35 mouse cellular contexts compared by ENCODE assay signal in genomic region chr8:111417222-111417621, GRCm38 (mm10). TPM values are rescaled to one million over a fixed set of nuclear protein-coding genes. Genes with fewer than 3 reads are reported as not detected.
"Had no signal": no experiment of that assay in that cellular context is flagged by ENCODE, and none has a peak within 500 bp of the region (broad histone marks: within the 10 kb centered on the region; RNA-seq: fewer than 3 reads in every experiment).

No protein-coding gene starts in this region.

- H3K27ac ChIP-seq: heart, embryonic 10.5 days; heart, embryonic 13.5 days; heart, embryonic 15.5 days; hindbrain, embryonic 10.5 days; hindbrain, embryonic 12.5 days; hindbrain, embryonic 13.5 days; hindbrain, embryonic 14.5 days; hindbrain, embryonic 15.5 days; hindbrain, postnatal 0 days; intestine, embryonic 15.5 days; kidney, embryonic 15.5 days; kidney, postnatal 0 days; layer of hippocampus, adult 2 months had no signal

- DNase-seq: heart, postnatal 10 days; heart, postnatal 14 days; heart, postnatal 36 days; heart, postnatal 4 days; kidney, adult 11 months; kidney, adult 18-20 months; kidney, adult 2 months; kidney, adult 8-10 months; kidney, adult 9 months; kidney, postnatal 10 days; kidney, postnatal 14 days; kidney, postnatal 25 days; kidney, postnatal 36 days; kidney, postnatal 4 days; layer of hippocampus, adult 9-11 months; layer of hippocampus, postnatal 36 days had no signal

- H3K4me2 ChIP-seq: heart, embryonic 11.5 days; heart, embryonic 12.5 days; heart, embryonic 13.5 days; heart, embryonic 15.5 days; hindbrain, embryonic 12.5 days; hindbrain, embryonic 13.5 days; hindbrain, embryonic 14.5 days; hindbrain, embryonic 15.5 days; intestine, embryonic 15.5 days; kidney, embryonic 15.5 days had no signal

- H3K9me3 ChIP-seq: heart, embryonic 10.5 days; heart, embryonic 12.5 days; heart, embryonic 13.5 days; heart, embryonic 15.5 days; hindbrain, embryonic 10.5 days; hindbrain, embryonic 12.5 days; hindbrain, embryonic 13.5 days; hindbrain, embryonic 15.5 days; intestine, embryonic 15.5 days; kidney, embryonic 15.5 days had no signal

- H3K36me3 ChIP-seq: heart, embryonic 10.5 days; heart, embryonic 12.5 days; heart, embryonic 13.5 days; heart, embryonic 15.5 days; hindbrain, embryonic 10.5 days; hindbrain, embryonic 12.5 days; hindbrain, embryonic 13.5 days; hindbrain, embryonic 15.5 days; intestine, embryonic 15.5 days; kidney, embryonic 15.5 days had no signal

- H3K27me3 ChIP-seq: hindbrain, embryonic 12.5 days; hindbrain, embryonic 15.5 days; intestine, embryonic 15.5 days; kidney, embryonic 15.5 days had no signal

- H3K4me1 ChIP-seq: heart, embryonic 10.5 days; heart, embryonic 12.5 days; heart, embryonic 13.5 days; heart, embryonic 15.5 days; hindbrain, embryonic 10.5 days; hindbrain, embryonic 12.5 days; hindbrain, embryonic 13.5 days; hindbrain, embryonic 15.5 days; intestine, embryonic 15.5 days; kidney, embryonic 15.5 days had no signal

- H3K9ac ChIP-seq: heart, embryonic 12.5 days; heart, embryonic 13.5 days; heart, embryonic 15.5 days; hindbrain, embryonic 12.5 days; hindbrain, embryonic 13.5 days; hindbrain, embryonic 14.5 days; hindbrain, embryonic 15.5 days; intestine, embryonic 15.5 days; kidney, embryonic 15.5 days had no signal

- H3K4me3 ChIP-seq: heart, embryonic 10.5 days; heart, embryonic 12.5 days; heart, embryonic 13.5 days; heart, embryonic 15.5 days; hindbrain, embryonic 10.5 days; hindbrain, embryonic 12.5 days; hindbrain, embryonic 13.5 days; hindbrain, embryonic 15.5 days; intestine, embryonic 15.5 days; kidney, embryonic 15.5 days; layer of hippocampus, adult 2 months had no signal

RNA-seq across cellular contexts. Expression of gene Fa2h, which starts 23.6 kb away (rescaled TPM):
- total RNA-seq: hematopoietic stem cell, adult 5-6 weeks had no signal
- polyA plus RNA-seq: heart, embryonic 10.5 days; heart, embryonic 12.5 days; heart, embryonic 13.5 days; heart, embryonic 14.5 days; heart, embryonic 15.5 days; heart, postnatal 0 days; hindbrain, embryonic 11.5 days had no signal
